ENCODE assay signal across 17 mouse cellular contexts in the genomic region with DNA sequence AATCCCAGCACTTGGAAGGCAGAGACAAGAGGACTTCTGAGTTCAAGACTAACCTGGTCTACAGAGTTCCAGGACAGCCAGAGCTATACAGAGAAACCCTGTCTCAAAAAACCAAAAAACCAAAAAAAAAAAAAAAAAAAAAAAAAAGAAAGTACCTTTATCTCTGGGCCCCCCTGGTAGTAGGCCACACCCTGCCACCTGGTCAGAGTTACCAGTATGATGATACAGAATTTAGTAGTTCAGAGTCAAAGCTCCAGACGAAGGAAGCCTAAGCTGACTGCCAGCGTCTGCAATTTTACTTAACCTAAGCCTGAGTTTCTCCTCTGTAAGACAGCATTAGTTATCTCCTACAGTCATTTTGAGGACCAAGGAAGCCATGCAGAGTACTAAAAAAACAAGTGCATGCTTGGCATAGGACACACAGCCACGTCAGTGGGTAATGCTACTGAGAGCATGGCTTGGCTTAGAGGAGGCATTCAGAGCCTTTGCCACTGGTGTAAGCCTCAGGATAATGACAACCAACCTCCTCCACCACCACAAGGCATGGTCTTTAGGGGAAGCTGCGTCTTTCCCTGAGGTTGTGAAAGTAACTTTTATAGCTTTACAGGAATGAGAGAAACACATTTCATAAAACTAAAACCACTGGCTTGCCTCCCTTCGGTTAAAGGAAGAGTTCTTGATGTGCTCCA. TPM values are rescaled to one million over a fixed set of nuclear protein-coding genes. Genes with fewer than 3 reads are reported as not detected.
A peak's percentile ranks its signal among the peaks of the same experiment; 100 is the strongest.
DNase-seq lines count a peak whose midpoint lies in the region; ATAC-seq and TF ChIP-seq lines count a peak whose summit lies in the region.
"Had no signal": no experiment of that assay in that cellular context is flagged by ENCODE, and none has a peak within 500 bp of the region (broad histone marks: within the 10 kb centered on the region; RNA-seq: fewer than 3 reads in every experiment).

No protein-coding gene starts in this region.

- ATAC-seq in liver, postnatal 0 days, result peak; percentile 79
- ATAC-seq in hindbrain, embryonic 13.5 days (ENCODE audit: low FRiP score), result no peak

- intact Hi-C loops in gastrocnemius, adult 2 months (cut with DNase I), result no loop called here
- intact Hi-C loops in left cerebral cortex, postnatal 36 days (cut with DNase I), result no loop called here

- peak; percentile 14 to 49; a peak in 2 of 4 replicates for TF ChIP-seq EP300 in MEL (IDR thresholded peaks at IDR 0.05; ENCODE audit: low read depth in 1 of 2, low read length in 2 of 2)
- no peak for TF ChIP-seq EP300 in liver, postnatal 0 days (IDR thresholded peaks at IDR 0.05; ENCODE audit: low read depth)

- H3K36me3 ChIP-seq in MEL (ENCODE audit: control insufficient read depth in 1 of 2, insufficient read depth in 2 of 2, low read length in 2 of 2), result peaks cover 0 to 20% of the 10 kb centered on the region in 2 experiments; a peak in 3 of 4 replicates
- H3K36me3 ChIP-seq in erythroblast, embryonic 14.5 days (ENCODE audit: control insufficient read depth), result peaks cover 98% of the 10 kb centered on the region
- H3K36me3 ChIP-seq in liver, postnatal 0 days (replicated peaks; ENCODE audit: insufficient read depth, low read length), result peaks cover 48% of the 10 kb centered on the region
- peaks cover 42% of the 10 kb centered on the region for H3K36me3 ChIP-seq in hindbrain, embryonic 13.5 days

- TF ChIP-seq CTCF in gastrocnemius, adult 2 months (IDR thresholded peaks at IDR 0.05), result no peak
- no peak for TF ChIP-seq CTCF in MEL (IDR thresholded peaks at IDR 0.05 in 2 of 3, conservative IDR thresholded peaks at IDR 0.05 in 1 of 3; ENCODE audit: control insufficient read depth in 1 of 3, insufficient read depth in 1 of 3, low read depth in 2 of 3, low read length in 3 of 3, poor library complexity in 1 of 3, severe bottlenecking in 1 of 3)
- TF ChIP-seq CTCF in liver, postnatal 0 days (IDR thresholded peaks at IDR 0.05; ENCODE audit: low read depth), result no peak

- H3K4me3 ChIP-seq in gastrocnemius, adult 2 months, result no peak overlapping the region
- H3K4me3 ChIP-seq in MEL (ENCODE audit: control insufficient read depth in 1 of 2, insufficient read depth in 1 of 2, low read depth in 2 of 2, low read length in 2 of 2), result no peak overlapping the region
- H3K4me3 ChIP-seq in erythroblast, embryonic 14.5 days (replicated peaks), result peak overlapping the region; percentile 28
- no peak overlapping the region for H3K4me3 ChIP-seq in liver, postnatal 0 days (ENCODE audit: low read depth, low read length)
- H3K4me3 ChIP-seq in hindbrain, embryonic 13.5 days, result no peak overlapping the region
- H3K4me3 ChIP-seq: hindbrain, embryonic 15.5 days; neural tube, embryonic 13.5 days; stomach, embryonic 15.5 days had no signal

- no peaks in the 10 kb centered on the region for H3K79me2 ChIP-seq in MEL (ENCODE audit: control insufficient read depth, insufficient read depth, low read length, poor library complexity)

- peak overlapping the region; percentile 32; the same call in 1 of the 2 replicates for H3K27ac ChIP-seq in gastrocnemius, adult 2 months
- peak overlapping the region; percentile 34; the same call in 1 of the 2 replicates for H3K27ac ChIP-seq in MEL (ENCODE audit: control insufficient read depth, low read depth, low read length)
- H3K27ac ChIP-seq in liver, postnatal 0 days (ENCODE audit: low read depth), result peak overlapping the region; percentile 31; the same call in 1 of the 2 replicates
- no peak overlapping the region for H3K27ac ChIP-seq in hindbrain, embryonic 13.5 days
- H3K27ac ChIP-seq: hindbrain, embryonic 15.5 days; macrophage; neural tube, embryonic 13.5 days; stomach, embryonic 15.5 days had no signal

- no peak for TF ChIP-seq POLR2A in MEL (IDR thresholded peaks at IDR 0.05; ENCODE audit: control insufficient read depth in 1 of 2, insufficient read depth in 1 of 2, low read depth in 1 of 2, low read length in 2 of 2, poor library complexity in 1 of 2)

- peaks cover 13 to 16% of the 10 kb centered on the region in 2 experiments for H3K4me1 ChIP-seq in MEL (ENCODE audit: control insufficient read depth in 1 of 2, insufficient read depth in 2 of 2, low read length in 2 of 2)
- peaks cover 45% of the 10 kb centered on the region for H3K4me1 ChIP-seq in erythroblast, embryonic 14.5 days (ENCODE audit: control insufficient read depth)
- H3K4me1 ChIP-seq in liver, postnatal 0 days (ENCODE audit: insufficient read depth), result peaks cover 11% of the 10 kb centered on the region; the same call in 1 of the 2 replicates
- peaks cover 12% of the 10 kb centered on the region for H3K4me1 ChIP-seq in hindbrain, embryonic 13.5 days (replicated peaks)
- H3K4me1 ChIP-seq: stomach, embryonic 15.5 days had no signal

- no peak overlapping the region for H3K9ac ChIP-seq in MEL (ENCODE audit: control insufficient read depth, low read depth, low read length, poor library complexity, severe bottlenecking)
- no peak overlapping the region for H3K9ac ChIP-seq in liver, postnatal 0 days (replicated peaks)
- H3K9ac ChIP-seq in hindbrain, embryonic 13.5 days, result no peak overlapping the region
- H3K9ac ChIP-seq: hindbrain, embryonic 15.5 days; neural tube, embryonic 13.5 days; stomach, embryonic 15.5 days had no signal

- H3K9me3 ChIP-seq in MEL (replicated peaks; ENCODE audit: insufficient read depth, low read length), result no peaks in the 10 kb centered on the region
- no peaks in the 10 kb centered on the region for H3K9me3 ChIP-seq in erythroblast, embryonic 14.5 days (ENCODE audit: control insufficient read depth, low read length)
- H3K9me3 ChIP-seq in liver, postnatal 0 days (ENCODE audit: low read length), result no peaks in the 10 kb centered on the region
- no peaks in the 10 kb centered on the region for H3K9me3 ChIP-seq in hindbrain, embryonic 13.5 days
- H3K9me3 ChIP-seq: hindbrain, embryonic 15.5 days; neural tube, embryonic 13.5 days; stomach, embryonic 15.5 days had no signal

- 61% methylated on average over 5 of the region's 5 CpGs for WGBS in liver, postnatal 0 days (ENCODE audit: insufficient replicate concordance)
- 86% methylated on average over 5 of the region's 5 CpGs for WGBS in hindbrain, embryonic 13.5 days

- no peak for DNase-seq in gastrocnemius, adult 2 months
- DNase-seq in gastrocnemius, postnatal 25 days, result no peak
- peak; percentile 59 for DNase-seq in MEL (ENCODE audit: low read depth, low spot score)
- no peak for DNase-seq in liver, postnatal 0 days
- no peak for DNase-seq in cerebellum, adult 9-11 months
- no peak for DNase-seq in left cerebral cortex, postnatal 36 days (ENCODE audit: low spot score in 2 of 2)
- DNase-seq: adrenal gland, adult 2 months; cerebellum, adult 11 months; kidney, adult 18-20 months; kidney, postnatal 4 days; layer of hippocampus, postnatal 36 days had no signal

- no peak for TF ChIP-seq RAD21 in MEL (IDR thresholded peaks at IDR 0.05; ENCODE audit: low read depth, low read length)

- H3K4me2 ChIP-seq in liver, postnatal 0 days (ENCODE audit: low read depth, low read length), result peak overlapping the region; percentile 36
- H3K4me2 ChIP-seq in hindbrain, embryonic 13.5 days, result no peak overlapping the region
- H3K4me2 ChIP-seq: hindbrain, embryonic 15.5 days; neural tube, embryonic 13.5 days; stomach, embryonic 15.5 days had no signal

- no peaks in the 10 kb centered on the region for H3K27me3 ChIP-seq in MEL (ENCODE audit: control insufficient read depth in 1 of 2, insufficient read depth in 2 of 2, low read length in 2 of 2)
- H3K27me3 ChIP-seq in erythroblast, embryonic 14.5 days (ENCODE audit: control insufficient read depth), result no peaks in the 10 kb centered on the region
- no peaks in the 10 kb centered on the region for H3K27me3 ChIP-seq in liver, postnatal 0 days (ENCODE audit: insufficient read depth, low read length)
- H3K27me3 ChIP-seq in hindbrain, embryonic 13.5 days, result no peaks in the 10 kb centered on the region
- H3K27me3 ChIP-seq: hindbrain, embryonic 15.5 days; neural tube, embryonic 13.5 days; stomach, embryonic 15.5 days had no signal

TF ChIP-seq in MEL, 35 proteins besides CTCF, POLR2A, EP300 and RAD21:
- TF ChIP-seq SMC3 (IDR thresholded peaks at IDR 0.05; ENCODE audit: low read depth, low read length) (no peak), ZC3H11A (IDR thresholded peaks at IDR 0.05; ENCODE audit: low read depth, low read length) (no peak), MYB (IDR thresholded peaks at IDR 0.05; ENCODE audit: low read depth, low read length) (no peak), MAX (IDR thresholded peaks at IDR 0.05; ENCODE audit: low read length) (no peak), TAL1 (IDR thresholded peaks at IDR 0.05; ENCODE audit: low read length) (no peak), BHLHE40 (IDR thresholded peaks at IDR 0.05; ENCODE audit: borderline replicate concordance, low read depth, low read length) (no peak), CHD2 (IDR thresholded peaks at IDR 0.05; ENCODE audit: low read length) (no peak), MAFK (IDR thresholded peaks at IDR 0.05; ENCODE audit: borderline replicate concordance, low read depth, low read length) (no peak), ELF1 (IDR thresholded peaks at IDR 0.05; ENCODE audit: low read depth, low read length) (no peak), GATA1 (IDR thresholded peaks at IDR 0.05; ENCODE audit: low read depth, low read length) (0 out of 2 replicates have a peak, but pooled peaks have one; percentile 35), USF1 (IDR thresholded peaks at IDR 0.05; ENCODE audit: low read depth, low read length) (no peak), KAT2A (conservative IDR thresholded peaks at IDR 0.05; ENCODE audit: low read depth, low read length) (no peak), ETS1 (IDR thresholded peaks at IDR 0.05; ENCODE audit: low read depth, low read length) (peak; percentile 72), TCF12 (IDR thresholded peaks at IDR 0.05; ENCODE audit: low read depth, low read length) (peak; percentile 43; the same call in 1 of the 2 replicates), ZNF384 (IDR thresholded peaks at IDR 0.05; ENCODE audit: low read depth, low read length) (peak; percentile 95), GABPA (IDR thresholded peaks at IDR 0.05; ENCODE audit: low read depth, low read length) (no peak), HCFC1 (IDR thresholded peaks at IDR 0.05; ENCODE audit: low read depth, low read length) (no peak)
TF ChIP-seq in MEL: peak in this region for 4.

RNA-seq across cellular contexts. Expression of a gene that starts 29.0 kb away (rescaled TPM):
- total RNA-seq in gastrocnemius, adult 2 months (2021), result 10 to 100 TPM; 39.6 to 81.2 TPM
- 10 to 100 TPM; 50.4 to 62.2 TPM for total RNA-seq in gastrocnemius, postnatal 25 days (2021)
- total RNA-seq in MEL (2012; rRNA removed), result 4.0 and 4.2 TPM in 2 replicates
- 1 to 10 TPM in 1 of 2 experiments, not detected in 1; 7.4 TPM for polyA plus RNA-seq in MEL (2012; ENCODE audit: insufficient read depth in 1 of 2, insufficient read length in 2 of 2, low read depth in 1 of 2, low replicate concordance in 2 of 2, missing spikeins in 1 of 2)
- 18.3 and 28.7 TPM in 2 replicates for polyA plus RNA-seq in erythroblast, embryonic 14.5 days (2012)
- polyA plus RNA-seq in liver, postnatal 0 days (2015; fragmentation: Nextera tagmentation; extraction: Ambion mirVana), result 18.2 and 23.5 TPM in 2 replicates
- total RNA-seq in left cerebral cortex, postnatal 36 days (2021), result 10 to 100 TPM; 90.2 to 95.1 TPM
- polyA plus RNA-seq in hindbrain, embryonic 13.5 days (2015; fragmentation: Nextera tagmentation; extraction: Ambion mirVana), result 58.1 and 61.0 TPM in 2 replicates
